Comparison of ENCODE assay signal across 34 mouse cellular contexts in genomic region chr17:74008680-74009079, GRCm38 (mm10). TPM values are rescaled to one million over a fixed set of nuclear protein-coding genes. Genes with fewer than 3 reads are reported as not detected.
"Had no signal": no experiment of that assay in that cellular context is flagged by ENCODE, and none has a peak within 500 bp of the region (broad histone marks: within the 10 kb centered on the region; RNA-seq: fewer than 3 reads in every experiment).

No protein-coding gene starts in this region.

- H3K4me2 ChIP-seq: embryonic facial prominence, embryonic 12.5 days; embryonic facial prominence, embryonic 13.5 days; embryonic facial prominence, embryonic 15.5 days; forebrain, embryonic 12.5 days; forebrain, embryonic 13.5 days; forebrain, embryonic 15.5 days had no signal

- H3K4me1 ChIP-seq: embryonic facial prominence, embryonic 15.5 days; forebrain, embryonic 12.5 days; forebrain, embryonic 13.5 days; forebrain, embryonic 15.5 days had no signal

- H3K9ac ChIP-seq: embryonic facial prominence, embryonic 12.5 days; embryonic facial prominence, embryonic 13.5 days; embryonic facial prominence, embryonic 15.5 days; forebrain, embryonic 12.5 days; forebrain, embryonic 13.5 days; forebrain, embryonic 15.5 days; forebrain, postnatal 0 days had no signal

- DNase-seq: cerebellum, adult 2 months; cerebellum, adult 8-10 months; cerebellum, adult 9-10 months; cerebellum, adult 9-11 months; cerebellum, postnatal 10 days; cerebellum, postnatal 14 days; cerebellum, postnatal 25 days; cerebellum, postnatal 36 days; embryo, embryonic 11 days; forebrain, postnatal 0 days; gastrocnemius, adult 2 months; gastrocnemius, postnatal 10 days; gastrocnemius, postnatal 14 days; gastrocnemius, postnatal 25 days; gastrocnemius, postnatal 36 days; heart, adult 18-20 months; heart, adult 2 months had no signal

- ATAC-seq: forebrain, embryonic 13.5 days; forebrain, embryonic 14.5 days; forebrain, embryonic 15.5 days; forebrain, embryonic 16.5 days; forebrain, postnatal 0 days had no signal

- H3K27me3 ChIP-seq: embryonic facial prominence, embryonic 12.5 days; embryonic facial prominence, embryonic 13.5 days; embryonic facial prominence, embryonic 15.5 days; forebrain, embryonic 12.5 days; forebrain, embryonic 13.5 days; forebrain, embryonic 15.5 days had no signal

- H3K36me3 ChIP-seq: embryonic facial prominence, embryonic 10.5 days; embryonic facial prominence, embryonic 12.5 days; embryonic facial prominence, embryonic 13.5 days; embryonic facial prominence, embryonic 15.5 days; forebrain, embryonic 10.5 days; forebrain, embryonic 12.5 days; forebrain, embryonic 15.5 days had no signal

- H3K9me3 ChIP-seq: embryonic facial prominence, embryonic 10.5 days; embryonic facial prominence, embryonic 12.5 days; embryonic facial prominence, embryonic 13.5 days; embryonic facial prominence, embryonic 15.5 days; forebrain, embryonic 10.5 days; forebrain, embryonic 12.5 days; forebrain, embryonic 13.5 days; forebrain, embryonic 15.5 days had no signal

- H3K27ac ChIP-seq: embryonic facial prominence, embryonic 10.5 days; embryonic facial prominence, embryonic 12.5 days; embryonic facial prominence, embryonic 13.5 days; embryonic facial prominence, embryonic 15.5 days; forebrain, embryonic 10.5 days; forebrain, embryonic 12.5 days; forebrain, embryonic 13.5 days; forebrain, embryonic 15.5 days; gastrocnemius, adult 2 months; heart, adult 2 months had no signal

- H3K4me3 ChIP-seq: embryonic facial prominence, embryonic 10.5 days; embryonic facial prominence, embryonic 12.5 days; embryonic facial prominence, embryonic 13.5 days; embryonic facial prominence, embryonic 15.5 days; erythroblast, embryonic 14.5 days; forebrain, embryonic 10.5 days; forebrain, embryonic 12.5 days; forebrain, embryonic 13.5 days; forebrain, embryonic 15.5 days; gastrocnemius, adult 2 months; heart, adult 2 months had no signal

RNA-seq across cellular contexts. Expression of gene Srd5a2, which starts 39.0 kb away (rescaled TPM):
- total RNA-seq: common myeloid progenitor, adult 5-6 weeks; gastrocnemius, adult 2 months; gastrocnemius, postnatal 10 days; gastrocnemius, postnatal 14 days; gastrocnemius, postnatal 25 days; gastrocnemius, postnatal 36 days; gastrocnemius, postnatal 4 days; granulocyte monocyte progenitor cell, adult 5-6 weeks; heart, adult 18-20 months had no signal
- polyA plus RNA-seq: cerebellum, adult 2 months; embryonic facial prominence, embryonic 10.5 days; embryonic facial prominence, embryonic 11.5 days; embryonic facial prominence, embryonic 13.5 days; embryonic facial prominence, embryonic 14.5 days; embryonic facial prominence, embryonic 15.5 days; erythroblast, embryonic 14.5 days; forebrain, embryonic 10.5 days; forebrain, embryonic 11.5 days; forebrain, embryonic 12.5 days; forebrain, embryonic 13.5 days; forebrain, embryonic 14.5 days; forebrain, embryonic 15.5 days; forebrain, embryonic 16.5 days; forebrain, postnatal 0 days; heart, adult 2 months had no signal
